Mouse (Mus musculus) limb, embryonic 14.5 days (tissue): Measurements from ENCODE around the gene Cops9. TPM values are rescaled to one million over a fixed set of nuclear protein-coding genes. Genes with fewer than 3 reads are reported as not detected.

Experiments used
- ATAC-seq: fragments of 200-750 bp; cut with Nextera tagmentation; 2 replicates; pipeline ENCODE4 v1.8.0; 2017; ENCODE audit warnings: low read depth, moderate number of reproducible peaks, moderate TSS enrichment; ENCODE audit not compliant: low FRiP score
- DNase-seq: peaks from one replicate; pipeline ENCODE4 v3.0.0-alpha.2; 2015; ENCODE audit warnings: low spot score
- H3K27ac ChIP-seq: fragments of 300-500 bp; sonication (generic); replicated peaks from 2 replicates; pipeline ENCODE4 v1.5.1; 2014; ENCODE audit warnings: low read depth, mild to moderate bottlenecking, low read length, moderate library complexity, mixed read lengths
- H3K27me3 ChIP-seq: fragments of 300-500 bp; sonication (generic); 2 replicates; pipeline ENCODE4 v1.6.1; 2014; ENCODE audit warnings: low read length, mixed read lengths; ENCODE audit not compliant: control insufficient read depth, insufficient read depth
- H3K36me3 ChIP-seq: fragments of 300-500 bp; sonication (generic); 2 replicates; pipeline ENCODE4 v1.6.1; 2014; ENCODE audit warnings: mild to moderate bottlenecking, low read length, moderate library complexity, mixed read lengths; ENCODE audit not compliant: control insufficient read depth, insufficient read depth
- H3K4me1 ChIP-seq: fragments of 300-500 bp; sonication (generic); 2 replicates; pipeline ENCODE4 v1.6.1; 2014; ENCODE audit warnings: antibody characterized with exemption, low read length, mixed read lengths; ENCODE audit not compliant: control insufficient read depth, insufficient read depth
- H3K4me2 ChIP-seq: fragments of 300-500 bp; sonication (generic); replicated peaks from 2 replicates; pipeline ENCODE4 v1.6.1; 2014; ENCODE audit warnings: low read depth, mild to moderate bottlenecking, low read length, moderate library complexity; ENCODE audit not compliant: severe bottlenecking
- H3K4me3 ChIP-seq: fragments of 300-500 bp; sonication (generic); replicated peaks from 2 replicates; pipeline ENCODE4 v1.5.1; 2014; ENCODE audit warnings: low read length
- H3K9ac ChIP-seq: fragments of 300-500 bp; sonication (generic); 2 replicates; pipeline ENCODE4 v1.6.1; 2014; ENCODE audit warnings: mild to moderate bottlenecking, low read depth, low read length, moderate library complexity; ENCODE audit not compliant: severe bottlenecking
- H3K9me3 ChIP-seq: fragments of 300-500 bp; sonication (generic); 2 replicates; pipeline ENCODE4 v1.6.1; 2016; ENCODE audit warnings: low read length; ENCODE audit not compliant: control insufficient read depth
- POLR2A ChIP-seq: fragments of 200-500 bp; IDR thresholded peaks from 2 replicates; pipeline ENCODE4 v1.8.0; 2012; ENCODE audit warnings: inconsistent platforms, mild to moderate bottlenecking, moderate library complexity, borderline replicate concordance; ENCODE audit not compliant: insufficient read depth, insufficient read length; ENCODE audit errors: extremely low read depth
- WGBS: fragments of 180-500 bp; shearing (Covaris S2); extraction: QIAGEN DNeasy Blood & Tissue Kit; methylation state at CpG from one replicate; pipeline ENCODE4 v1.1.7; 2014; 5-methylcytosine and 5-hydroxymethylcytosine counted together
- polyA plus RNA-seq, 2 experiments: library from polyadenylated mRNA; depleted of rRNA in 1 of 2; stranded (reverse) in 1 of 2; unstranded in 1 of 2; fragments of >200 nt; fragmentation: Nextera tagmentation in 1 of 2; extraction: Ambion mirVana in 1 of 2; gene quantifications; 2 replicates each; pipeline versions ENCODE4 v1.2.1 to v1.2.3; 2012 to 2014

Cops9 gene
- polyA plus RNA-seq, 2 experiments, result 208 to 441 TPM

GRCm38 (mm10) chr1:92638736-92639135 lies 3.0 kb downstream of the Cops9 start:
- TF ChIP-seq POLR2A, result no peak
- no peak for DNase-seq
- ATAC-seq, result no peak
- no peak overlapping the region for H3K4me3 ChIP-seq
- peaks cover 6% of the 10 kb centered on the region for H3K4me1 ChIP-seq
- no peaks in the 10 kb centered on the region for H3K27me3 ChIP-seq
- WGBS, result 96% methylated on average over 4 of the region's 4 CpGs
- H3K9ac ChIP-seq, result no peak overlapping the region
- no peak overlapping the region for H3K4me2 ChIP-seq
- no peaks in the 10 kb centered on the region for H3K9me3 ChIP-seq
- no peak overlapping the region for H3K27ac ChIP-seq
- H3K36me3 ChIP-seq, result peaks cover 36% of the 10 kb centered on the region

GRCm38 (mm10) chr1:92638181-92638580 lies 3.6 kb downstream of the Cops9 start:
- no peak overlapping the region for H3K27ac ChIP-seq
- H3K4me2 ChIP-seq, result no peak overlapping the region
- 85% methylated on average over 3 of the region's 3 CpGs for WGBS
- peaks cover 36% of the 10 kb centered on the region for H3K36me3 ChIP-seq
- peaks cover 6% of the 10 kb centered on the region for H3K4me1 ChIP-seq
- ATAC-seq (no peak), DNase-seq (no peak)
- H3K27me3 ChIP-seq, result no peaks in the 10 kb centered on the region
- H3K4me3 ChIP-seq, result no peak overlapping the region
- H3K9ac ChIP-seq, result no peak overlapping the region
- no peaks in the 10 kb centered on the region for H3K9me3 ChIP-seq
- TF ChIP-seq POLR2A, result no peak

GRCm38 (mm10) chr1:92637501-92638172 lies 4.1 kb downstream of the Cops9 start:
- Histone ChIP-seq H3K9ac (no peak overlapping the region), H3K27ac (no peak overlapping the region), H3K4me2 (no peak overlapping the region), H3K4me1 (peaks cover 6% of the 10 kb centered on the region), H3K27me3 (no peaks in the 10 kb centered on the region), H3K4me3 (no peak overlapping the region), H3K36me3 (peaks cover 36% of the 10 kb centered on the region), H3K9me3 (no peaks in the 10 kb centered on the region)
- DNase-seq (no peak), ATAC-seq (no peak)
- WGBS, result 92% methylated on average over 15 of the region's 15 CpGs
- TF ChIP-seq POLR2A, result no peak

GRCm38 (mm10) chr1:92636676-92637075 lies 5.1 kb downstream of the Cops9 start:
- Histone ChIP-seq H3K36me3 (peaks cover 36% of the 10 kb centered on the region), H3K9me3 (no peaks in the 10 kb centered on the region), H3K27ac (no peak overlapping the region), H3K27me3 (no peaks in the 10 kb centered on the region), H3K9ac (no peak overlapping the region), H3K4me1 (peaks cover 6% of the 10 kb centered on the region; the same call in 1 of the 2 replicates), H3K4me3 (no peak overlapping the region), H3K4me2 (no peak overlapping the region)
- ATAC-seq (no peak), DNase-seq (no peak)
- 94% methylated on average over 11 of the region's 11 CpGs for WGBS
- no peak for TF ChIP-seq POLR2A

GRCm38 (mm10) chr1:92636015-92636414 lies 5.8 kb downstream of the Cops9 start:
- H3K27me3 ChIP-seq, result no peaks in the 10 kb centered on the region
- no peak for DNase-seq
- WGBS, result 91% methylated on average over 8 of the region's 8 CpGs

More at GRCm38 (mm10) chr1:92636015-92636414, 5.8 kb downstream of the Cops9 start:
- no peak for ATAC-seq
- Histone ChIP-seq H3K4me3 (no peak overlapping the region), H3K36me3 (peaks cover 36% of the 10 kb centered on the region), H3K27ac (no peak overlapping the region), H3K4me1 (peaks cover 4% of the 10 kb centered on the region; the same call in 1 of the 2 replicates), H3K9ac (no peak overlapping the region), H3K9me3 (no peaks in the 10 kb centered on the region), H3K4me2 (no peak overlapping the region)
- no peak for TF ChIP-seq POLR2A
